Mouse (Mus musculus) monocyte, adult 59 days (primary cell): Measurements from ENCODE around the gene Nlrc5. TPM values are rescaled to one million over a fixed set of nuclear protein-coding genes. Genes with fewer than 3 reads are reported as not detected.

Experiments used
- total RNA-seq, 2 experiments: library from RNA; stranded (reverse); gene quantifications; one replicate each; pipeline ENCODE4 v1.2.4; 2023

The Nlrc5 gene
- total RNA-seq, result 10 to 100 TPM; 97.0 to 98.9 TPM

DNA sequence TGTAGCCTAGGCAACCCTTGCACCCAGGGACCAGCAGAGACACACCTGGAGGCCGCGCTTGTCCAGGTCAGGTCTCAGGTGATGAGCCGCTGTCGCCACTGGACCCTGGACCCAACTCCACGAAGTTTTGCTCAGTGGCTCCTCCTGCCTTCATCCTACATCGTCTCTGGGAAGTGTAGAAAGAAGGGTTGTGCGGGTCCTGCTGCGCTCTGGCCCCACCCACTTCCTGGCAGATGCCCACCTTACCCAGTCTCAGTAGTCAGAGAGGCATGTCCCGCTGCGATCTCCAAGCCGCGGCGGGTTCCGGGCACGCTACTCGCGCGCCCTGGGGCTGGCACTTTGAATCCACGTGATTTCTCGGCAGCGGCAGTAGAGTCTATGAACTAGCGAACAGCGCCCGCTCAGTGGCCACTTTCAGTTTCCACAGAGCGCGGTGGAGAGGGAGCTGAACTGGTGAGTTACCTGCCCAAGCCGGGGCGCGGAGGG lies at the start of gene Nlrc5:
Gene Nlrc5 (plus strand): TSS at position 376 of the 486 bp plus-strand sequence.

DNA sequence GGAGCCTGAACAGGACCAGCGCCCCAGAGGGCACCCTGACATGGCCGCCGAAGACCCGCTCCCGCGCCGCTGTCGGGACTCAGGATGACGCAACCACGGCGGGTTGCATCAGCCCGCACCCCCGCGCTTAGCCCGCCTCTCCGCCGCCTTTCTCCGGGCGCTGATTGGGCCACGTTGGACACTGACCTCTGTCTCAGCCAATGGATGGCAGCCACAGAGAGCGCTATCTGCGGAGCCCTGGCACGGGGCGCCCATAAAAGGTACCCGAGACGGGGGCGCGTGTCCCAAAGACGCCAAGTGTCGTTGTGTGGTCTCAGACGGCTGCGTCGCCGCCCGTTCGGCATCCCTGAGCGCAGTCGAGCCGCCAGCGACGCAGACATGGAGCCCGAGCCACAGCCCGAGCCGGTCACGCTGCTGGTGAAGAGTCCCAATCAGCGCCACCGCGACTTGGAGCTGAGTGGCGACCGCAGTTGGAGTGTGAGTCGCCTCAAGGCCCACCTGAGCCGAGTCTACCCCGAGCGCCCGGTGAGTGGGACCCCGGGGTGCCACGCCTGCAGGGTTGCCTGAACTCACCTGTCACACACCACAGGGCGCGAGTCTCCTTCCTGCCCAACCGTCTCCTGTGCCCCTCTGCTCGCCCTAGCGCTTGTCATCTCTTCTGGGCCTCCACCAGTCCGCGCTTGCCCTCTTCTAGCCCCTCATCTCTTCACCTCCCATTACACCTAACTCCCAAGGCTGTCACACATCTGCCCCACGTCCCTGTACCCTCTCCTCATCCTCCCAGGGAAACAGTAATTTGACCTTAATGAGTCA lies 47.7 kb upstream of the Nlrc5 start, which contains the start of gene Herpud1:
Gene Herpud1 (plus strand): TSS at position 225 of the 813 bp plus-strand sequence.

DNA sequence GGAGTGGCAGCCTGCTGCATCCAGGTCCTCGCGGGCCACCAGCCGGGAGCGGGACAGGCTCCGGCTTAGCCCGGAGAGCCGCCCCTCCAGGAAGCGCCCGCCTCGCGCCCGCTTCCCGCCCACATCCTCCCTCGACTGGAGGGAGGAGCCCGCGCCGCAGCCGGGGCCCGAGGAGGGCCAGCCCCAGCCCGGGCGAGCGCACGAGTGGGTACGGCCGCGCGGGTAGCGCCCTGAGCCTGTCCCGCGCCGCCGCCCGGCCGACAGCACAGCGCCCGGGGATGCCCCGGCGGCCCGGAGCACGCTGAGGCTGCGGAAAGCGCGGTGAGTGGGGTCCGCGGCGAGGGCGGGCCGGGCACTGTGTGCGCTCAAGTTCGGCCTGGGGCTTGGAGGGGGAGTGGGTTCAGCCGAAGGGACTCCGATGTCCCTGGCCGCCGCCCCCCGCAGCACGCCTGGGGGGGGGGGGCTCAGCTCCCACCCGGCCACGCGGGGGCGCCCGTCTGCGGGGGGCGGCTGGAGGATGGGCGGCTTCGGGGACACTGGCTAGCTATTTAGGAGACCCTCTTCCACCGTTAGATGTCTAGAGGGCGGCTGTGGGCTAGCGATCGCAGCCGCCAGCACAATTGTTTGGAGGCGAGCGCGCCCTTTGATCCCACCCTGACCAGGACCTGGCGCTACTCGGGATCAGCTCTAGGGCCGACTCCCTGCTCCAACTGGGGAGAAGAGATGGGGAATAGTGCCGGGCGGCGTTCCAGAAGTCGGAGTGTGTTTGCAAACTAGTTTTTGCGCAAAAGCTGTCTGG lies 98.9 kb downstream of the Nlrc5 start, which contains the start of gene Cpne2:
Gene Cpne2 (plus strand): TSS at position 118 of the 799 bp plus-strand sequence.

Other genes with a start within 250 kb of the Nlrc5 start
- gene Nup93, start 219.8 kb upstream of the Nlrc5 start, total RNA-seq, result 10 to 100 TPM; 13.9 to 16.3 TPM
- under 1 TPM; 0.24 to 0.37 TPM for gene Slc12a3, start 105.2 kb upstream of the Nlrc5 start, total RNA-seq
- 100 to 1,000 TPM; 282 to 299 TPM for gene Herpud1, start 47.9 kb upstream of the Nlrc5 start, total RNA-seq
- gene Cpne2, start 98.6 kb downstream of the Nlrc5 start, total RNA-seq, result 1 to 10 TPM; 7.2 to 7.5 TPM
- 10 to 100 TPM; 30.3 to 31.4 TPM for gene Rspry1, start 167.6 kb downstream of the Nlrc5 start, total RNA-seq
- gene Fam192a, start 167.6 kb downstream of the Nlrc5 start, total RNA-seq, result 10 to 100 TPM; 33.9 to 34.5 TPM
- 10 to 100 TPM; 36.9 to 39.2 TPM for gene Arl2bp, start 232.2 kb downstream of the Nlrc5 start, total RNA-seq